Mouse (Mus musculus): ENCODE results near the gene Cenpj. TPM values are rescaled to one million over a fixed set of nuclear protein-coding genes. Genes with fewer than 3 reads are reported as not detected.

Cenpj gene
- 4.6 to 23.2 TPM (median 12.0 TPM) in 3 replicates for total RNA-seq (2017)

- ATAC-seq (replicated peaks; ENCODE audit: insufficient number of reproducible peaks, low FRiP score, low TSS enrichment, poor library complexity, severe bottlenecking), result peak; percentile 83
Observed at GRCm38 (mm10) chr14:56575416-56575815, at the start of gene Cenpj, which contains the start of gene Parp4. Cenpj (minus strand) TSS chr14:56575425. Parp4 (plus strand) TSS chr14:56575619.

GRCm38 (mm10) chr14:56620425-56620824 is 45.2 kb upstream of the Cenpj start:
- ATAC-seq (replicated peaks; ENCODE audit: insufficient number of reproducible peaks, low FRiP score, low TSS enrichment, poor library complexity, severe bottlenecking), result no peak

GRCm38 (mm10) chr14:56617470-56617869 is 42.2 kb upstream of the Cenpj start:
- no peak for ATAC-seq (replicated peaks; ENCODE audit: insufficient number of reproducible peaks, low FRiP score, low TSS enrichment, poor library complexity, severe bottlenecking)

GRCm38 (mm10) chr14:56613212-56613611 is 38.0 kb upstream of the Cenpj start:
- no peak for ATAC-seq (replicated peaks; ENCODE audit: insufficient number of reproducible peaks, low FRiP score, low TSS enrichment, poor library complexity, severe bottlenecking)

- ATAC-seq (replicated peaks; ENCODE audit: insufficient number of reproducible peaks, low FRiP score, low TSS enrichment, poor library complexity, severe bottlenecking), result no peak
Observed at GRCm38 (mm10) chr14:56605136-56605535, 29.9 kb upstream of the Cenpj start.

- no peak for ATAC-seq (replicated peaks; ENCODE audit: insufficient number of reproducible peaks, low FRiP score, low TSS enrichment, poor library complexity, severe bottlenecking)
Observed at GRCm38 (mm10) chr14:56604438-56604837, 29.2 kb upstream of the Cenpj start.

- ATAC-seq (replicated peaks; ENCODE audit: insufficient number of reproducible peaks, low FRiP score, low TSS enrichment, poor library complexity, severe bottlenecking), result no peak
Observed at GRCm38 (mm10) chr14:56602069-56602468, 26.8 kb upstream of the Cenpj start.

GRCm38 (mm10) chr14:56598759-56599158 is 23.5 kb upstream of the Cenpj start:
- ATAC-seq (replicated peaks; ENCODE audit: insufficient number of reproducible peaks, low FRiP score, low TSS enrichment, poor library complexity, severe bottlenecking), result peak; percentile 47; the same call in 1 of the 2 replicates

- no peak for ATAC-seq (replicated peaks; ENCODE audit: insufficient number of reproducible peaks, low FRiP score, low TSS enrichment, poor library complexity, severe bottlenecking)
Observed at GRCm38 (mm10) chr14:56594811-56595210, 19.6 kb upstream of the Cenpj start.

- no peak for ATAC-seq (replicated peaks; ENCODE audit: insufficient number of reproducible peaks, low FRiP score, low TSS enrichment, poor library complexity, severe bottlenecking)
Observed at GRCm38 (mm10) chr14:56592191-56592590, 17.0 kb upstream of the Cenpj start.

GRCm38 (mm10) chr14:56582294-56582693 is 7.1 kb upstream of the Cenpj start:
- no peak for ATAC-seq (replicated peaks; ENCODE audit: insufficient number of reproducible peaks, low FRiP score, low TSS enrichment, poor library complexity, severe bottlenecking)

GRCm38 (mm10) chr14:56581117-56581516 is 5.9 kb upstream of the Cenpj start:
- ATAC-seq (replicated peaks; ENCODE audit: insufficient number of reproducible peaks, low FRiP score, low TSS enrichment, poor library complexity, severe bottlenecking), result no peak

GRCm38 (mm10) chr14:56579011-56579410 is 3.8 kb upstream of the Cenpj start:
- no peak for ATAC-seq (replicated peaks; ENCODE audit: insufficient number of reproducible peaks, low FRiP score, low TSS enrichment, poor library complexity, severe bottlenecking)

GRCm38 (mm10) chr14:56575969-56576901 is 1.0 kb upstream of the Cenpj start:
- no peak for ATAC-seq (replicated peaks; ENCODE audit: insufficient number of reproducible peaks, low FRiP score, low TSS enrichment, poor library complexity, severe bottlenecking)

GRCm38 (mm10) chr14:56572546-56572945 is 2.7 kb downstream of the Cenpj start:
- no peak for ATAC-seq (replicated peaks; ENCODE audit: insufficient number of reproducible peaks, low FRiP score, low TSS enrichment, poor library complexity, severe bottlenecking)

- ATAC-seq (replicated peaks; ENCODE audit: insufficient number of reproducible peaks, low FRiP score, low TSS enrichment, poor library complexity, severe bottlenecking), result peak; percentile 96
Observed at GRCm38 (mm10) chr14:56571310-56572093, 3.7 kb downstream of the Cenpj start.

- no peak for ATAC-seq (replicated peaks; ENCODE audit: insufficient number of reproducible peaks, low FRiP score, low TSS enrichment, poor library complexity, severe bottlenecking)
Observed at GRCm38 (mm10) chr14:56569041-56569440, 6.2 kb downstream of the Cenpj start.

- ATAC-seq (replicated peaks; ENCODE audit: insufficient number of reproducible peaks, low FRiP score, low TSS enrichment, poor library complexity, severe bottlenecking), result no peak
Observed at GRCm38 (mm10) chr14:56567476-56567875, 7.7 kb downstream of the Cenpj start.

- ATAC-seq (replicated peaks; ENCODE audit: insufficient number of reproducible peaks, low FRiP score, low TSS enrichment, poor library complexity, severe bottlenecking), result no peak
Observed at GRCm38 (mm10) chr14:56559134-56559533, 16.1 kb downstream of the Cenpj start.

Measured in monocyte, adult 5-6 weeks (primary cell).